Mouse (Mus musculus) spleen, postnatal 14 days (tissue): ENCODE data around the gene Pcgf1.

Source experiments
- DNase-seq, 2 experiments: peaks; one replicate each; pipeline ENCODE4 v3.0.0; 2021 to 2022; ENCODE audit warnings: low spot score in 2 of 2

Pcgf1 gene

GRCm38 (mm10) chr6:83065995-83066394, 11.7 kb upstream of the Pcgf1 start:
- DNase-seq = no peak

GRCm38 (mm10) chr6:83066441-83066840, 11.2 kb upstream of the Pcgf1 start:
- DNase-seq = no peak

- no peak for DNase-seq
Observed at GRCm38 (mm10) chr6:83068221-83068620, 9.4 kb upstream of the Pcgf1 start.

GRCm38 (mm10) chr6:83068706-83069487, 8.8 kb upstream of the Pcgf1 start:
- no peak for DNase-seq

- no peak for DNase-seq
Observed at GRCm38 (mm10) chr6:83069488-83070246, 8.0 kb upstream of the Pcgf1 start.

- no peak for DNase-seq
Observed at GRCm38 (mm10) chr6:83070247-83070310, 7.6 kb upstream of the Pcgf1 start, which contains the start of gene Tlx2. Gene Tlx2 (minus strand): TSS chr6:83070293.

- DNase-seq = no peak
Observed at GRCm38 (mm10) chr6:83070311-83071219, 7.1 kb upstream of the Pcgf1 start.

- no peak for DNase-seq
Observed at GRCm38 (mm10) chr6:83071220-83071619, 6.4 kb upstream of the Pcgf1 start.

- DNase-seq = no peak
Observed at GRCm38 (mm10) chr6:83074979-83075378, 2.7 kb upstream of the Pcgf1 start.

- DNase-seq = peak; percentile 99 to 100
Observed at GRCm38 (mm10) chr6:83078324-83078858, 722 bp downstream of the Pcgf1 start.

GRCm38 (mm10) chr6:83080210-83080609, 2.5 kb downstream of the Pcgf1 start:
- DNase-seq = no peak

GRCm38 (mm10) chr6:83083497-83083896, 5.8 kb downstream of the Pcgf1 start:
- DNase-seq = no peak

- no peak for DNase-seq
Observed at GRCm38 (mm10) chr6:83084477-83084876, 6.8 kb downstream of the Pcgf1 start.

GRCm38 (mm10) chr6:83086121-83087035, 8.7 kb downstream of the Pcgf1 start, which contains the start of gene Lbx2:
Gene Lbx2 (plus strand): TSS chr6:83086367.
- DNase-seq = no peak

GRCm38 (mm10) chr6:83087205-83087925, 9.7 kb downstream of the Pcgf1 start:
- DNase-seq = no peak

- no peak for DNase-seq
Observed at GRCm38 (mm10) chr6:83087926-83088260, 10.2 kb downstream of the Pcgf1 start.

- no peak for DNase-seq
Observed at GRCm38 (mm10) chr6:83092416-83093127, 14.9 kb downstream of the Pcgf1 start.

- DNase-seq = no peak
Observed at GRCm38 (mm10) chr6:83095968-83096367, 18.3 kb downstream of the Pcgf1 start.

GRCm38 (mm10) chr6:83098411-83098810, 20.7 kb downstream of the Pcgf1 start:
- no peak for DNase-seq

GRCm38 (mm10) chr6:83101316-83101687, 23.6 kb downstream of the Pcgf1 start, which contains the start of the genes Ccdc142 and Gm42688:
Gene Ccdc142 (plus strand): TSS chr6:83101601.
Gene Gm42688 (plus strand): TSS chr6:83101617.
- peak; percentile 81 to 84 for DNase-seq
